Mouse (Mus musculus) monocyte, adult 2 months (primary cell): ENCODE data around the gene E4f1.

Experiments used
- DNase-seq, 2 experiments: peaks; one replicate each; pipeline ENCODE4 v3.0.0; 2022; ENCODE audit warnings: low spot score in 2 of 2, low read depth in 1 of 2

E4f1 gene

GRCm38 (mm10) chr17:24416051-24416652 is 54.0 kb downstream of the E4f1 start:
- DNase-seq: no peak

GRCm38 (mm10) chr17:24415011-24415410 is 55.1 kb downstream of the E4f1 start:
- no peak for DNase-seq

GRCm38 (mm10) chr17:24414230-24414976 is 55.7 kb downstream of the E4f1 start, which contains the start of gene Rnps1:
Gene Rnps1, plus strand, starts transcription at chr17:24414565.
- peak; percentile 71 to 88 for DNase-seq

- peak in 1 of 2 experiments; percentile 26 for DNase-seq
Observed at GRCm38 (mm10) chr17:24413557-24414211, 56.4 kb downstream of the E4f1 start.

GRCm38 (mm10) chr17:24407116-24407803 is 62.9 kb downstream of the E4f1 start:
- no peak for DNase-seq

GRCm38 (mm10) chr17:24402371-24402770 is 67.7 kb downstream of the E4f1 start:
- no peak for DNase-seq

DNA sequence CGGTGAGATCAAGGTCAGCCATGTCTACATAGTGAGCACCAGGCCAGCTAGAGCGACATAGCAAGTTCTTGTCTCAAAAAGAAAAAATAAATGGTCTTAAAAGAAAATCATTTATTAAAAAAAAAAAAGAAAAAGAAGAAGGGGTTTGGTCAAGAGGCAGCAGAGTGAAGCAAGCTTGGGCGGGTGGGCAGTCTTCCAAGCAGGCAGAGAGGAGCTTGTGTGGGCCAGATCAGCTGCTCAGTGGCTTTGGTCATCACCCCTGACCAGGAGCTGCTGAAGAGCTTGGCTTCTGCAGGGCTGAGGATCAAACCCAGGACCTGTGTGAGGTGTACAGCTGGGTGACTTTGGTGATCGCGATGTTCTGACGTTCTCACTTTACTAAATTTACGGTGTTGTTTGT is 75.7 kb downstream of the E4f1 start:
- no peak for DNase-seq
